Mouse (Mus musculus): ENCODE data around the gene Mpp6. TPM values are rescaled to one million over a fixed set of nuclear protein-coding genes. Genes with fewer than 3 reads are reported as not detected.

The Mpp6 gene
- total and polyA plus RNA-seq, 3 experiments: 13.2 to 67.6 (median 61.7) TPM

DNA sequence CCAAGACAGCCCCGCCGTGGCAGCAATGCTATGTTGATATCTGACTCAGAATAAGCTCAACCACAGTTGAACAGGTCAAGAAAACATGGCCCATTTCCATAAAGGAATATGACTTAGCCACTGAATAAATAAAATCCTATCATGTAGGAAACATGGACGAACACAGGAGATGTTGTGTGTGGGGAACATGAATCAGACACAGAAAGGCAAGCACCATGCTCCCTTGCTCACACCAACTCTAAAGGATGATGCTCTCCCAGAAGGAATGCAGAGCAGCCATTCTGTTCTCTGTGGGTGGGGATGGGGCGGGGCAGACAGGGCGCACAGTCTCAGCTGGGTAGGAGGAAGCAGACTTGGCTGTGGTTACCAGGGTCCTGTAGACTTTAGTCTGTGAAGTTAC, 115.2 kb downstream of the Mpp6 start:
- intact Hi-C loops (cut with DNase I): no loop called here
- Histone ChIP-seq H3K4me1 (ENCODE audit: control insufficient read depth, insufficient read depth, low read length) (no peaks in the 10 kb centered on the region), H3K27ac (no peak overlapping the region), H3K36me3 (ENCODE audit: control insufficient read depth, insufficient read depth, low read length) (no peaks in the 10 kb centered on the region), H3K27me3 (ENCODE audit: control insufficient read depth, insufficient read depth, low read length) (no peaks in the 10 kb centered on the region), H3K4me3 (no peak overlapping the region), H3K9ac (ENCODE audit: low read depth, low read length) (no peak overlapping the region), H3K79me2 (replicated peaks; ENCODE audit: control insufficient read depth, insufficient read depth, low read length) (no peaks in the 10 kb centered on the region)
- TF ChIP-seq EP300 (IDR thresholded peaks at IDR 0.05; ENCODE audit: insufficient read depth, low read depth, low read length) (no peak), CTCF (IDR thresholded peaks at IDR 0.05) (no peak), POLR2A (IDR thresholded peaks at IDR 0.05; ENCODE audit: insufficient read depth, low read depth, low read length) (no peak)
- WGBS: 80% methylated on average over 5 of the region's 5 CpGs
- DNase-seq: no peak

DNA sequence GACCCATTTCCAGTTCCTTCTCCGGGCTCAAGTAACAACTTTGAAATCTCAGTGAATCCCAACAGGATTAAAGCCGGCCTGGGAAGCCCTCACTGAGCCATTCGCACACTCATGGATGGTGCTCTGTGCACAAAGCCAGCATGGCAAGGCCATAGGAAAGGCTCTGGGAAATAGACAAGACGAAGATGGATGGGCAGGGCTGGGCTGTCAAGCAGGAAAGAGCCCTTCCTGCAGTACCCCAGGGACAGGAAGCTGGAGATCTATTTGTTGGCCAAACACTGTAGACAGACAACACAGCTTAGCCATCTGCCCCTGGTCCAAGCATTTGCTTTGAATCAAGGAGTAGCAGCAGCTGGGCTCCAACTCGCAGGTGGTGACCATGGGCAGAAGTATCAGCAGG, 118.1 kb downstream of the Mpp6 start:
- Histone ChIP-seq H3K9ac (ENCODE audit: low read depth, low read length) (no peak overlapping the region), H3K27ac (no peak overlapping the region), H3K4me3 (no peak overlapping the region), H3K4me1 (ENCODE audit: control insufficient read depth, insufficient read depth, low read length) (no peaks in the 10 kb centered on the region), H3K27me3 (ENCODE audit: control insufficient read depth, insufficient read depth, low read length) (no peaks in the 10 kb centered on the region), H3K79me2 (replicated peaks; ENCODE audit: control insufficient read depth, insufficient read depth, low read length) (no peaks in the 10 kb centered on the region), H3K36me3 (ENCODE audit: control insufficient read depth, insufficient read depth, low read length) (no peaks in the 10 kb centered on the region)
- no peak for DNase-seq
- TF ChIP-seq POLR2A (IDR thresholded peaks at IDR 0.05; ENCODE audit: insufficient read depth, low read depth, low read length) (no peak), EP300 (IDR thresholded peaks at IDR 0.05; ENCODE audit: insufficient read depth, low read depth, low read length) (no peak), CTCF (IDR thresholded peaks at IDR 0.05) (no peak)
- 72% methylated on average over 5 of the region's 5 CpGs for WGBS
- intact Hi-C loops (cut with DNase I): no loop called here

- 91% methylated on average over 5 of the region's 5 CpGs for WGBS
These were observed 121.2 kb downstream of the Mpp6 start for GRCm38 (mm10) chr6:50231288-50231687.

GRCm38 (mm10) chr6:50232984-50233383, 122.9 kb downstream of the Mpp6 start:
- WGBS: 37% methylated on average over 1 of the region's 1 CpGs
- no peaks in the 10 kb centered on the region for H3K4me1 ChIP-seq (ENCODE audit: control insufficient read depth, insufficient read depth, low read length)
- TF ChIP-seq POLR2A (IDR thresholded peaks at IDR 0.05; ENCODE audit: insufficient read depth, low read depth, low read length) (no peak), CTCF (IDR thresholded peaks at IDR 0.05) (no peak), EP300 (IDR thresholded peaks at IDR 0.05; ENCODE audit: insufficient read depth, low read depth, low read length) (no peak)
- no peaks in the 10 kb centered on the region for H3K36me3 ChIP-seq (ENCODE audit: control insufficient read depth, insufficient read depth, low read length)
- H3K79me2 ChIP-seq (replicated peaks; ENCODE audit: control insufficient read depth, insufficient read depth, low read length): no peaks in the 10 kb centered on the region
- no peak overlapping the region for H3K9ac ChIP-seq (ENCODE audit: low read depth, low read length)
- H3K4me3 ChIP-seq: no peak overlapping the region
- H3K27ac ChIP-seq: no peak overlapping the region
- intact Hi-C loops (cut with DNase I): no loop called here
- no peak for DNase-seq
- no peaks in the 10 kb centered on the region for H3K27me3 ChIP-seq (ENCODE audit: control insufficient read depth, insufficient read depth, low read length)

More at GRCm38 (mm10) chr6:50231288-50231687, 121.2 kb downstream of the Mpp6 start:
- intact Hi-C loops (cut with DNase I): no loop called here
- Histone ChIP-seq H3K79me2 (replicated peaks; ENCODE audit: control insufficient read depth, insufficient read depth, low read length) (no peaks in the 10 kb centered on the region), H3K36me3 (ENCODE audit: control insufficient read depth, insufficient read depth, low read length) (no peaks in the 10 kb centered on the region), H3K4me3 (no peak overlapping the region), H3K4me1 (ENCODE audit: control insufficient read depth, insufficient read depth, low read length) (no peaks in the 10 kb centered on the region), H3K27me3 (ENCODE audit: control insufficient read depth, insufficient read depth, low read length) (no peaks in the 10 kb centered on the region), H3K9ac (ENCODE audit: low read depth, low read length) (no peak overlapping the region), H3K27ac (no peak overlapping the region)
- no peak for DNase-seq
- no peak for TF ChIP-seq EP300 (IDR thresholded peaks at IDR 0.05; ENCODE audit: insufficient read depth, low read depth, low read length)
- no peak for TF ChIP-seq CTCF (IDR thresholded peaks at IDR 0.05)
- TF ChIP-seq POLR2A (IDR thresholded peaks at IDR 0.05; ENCODE audit: insufficient read depth, low read depth, low read length): no peak

DNA sequence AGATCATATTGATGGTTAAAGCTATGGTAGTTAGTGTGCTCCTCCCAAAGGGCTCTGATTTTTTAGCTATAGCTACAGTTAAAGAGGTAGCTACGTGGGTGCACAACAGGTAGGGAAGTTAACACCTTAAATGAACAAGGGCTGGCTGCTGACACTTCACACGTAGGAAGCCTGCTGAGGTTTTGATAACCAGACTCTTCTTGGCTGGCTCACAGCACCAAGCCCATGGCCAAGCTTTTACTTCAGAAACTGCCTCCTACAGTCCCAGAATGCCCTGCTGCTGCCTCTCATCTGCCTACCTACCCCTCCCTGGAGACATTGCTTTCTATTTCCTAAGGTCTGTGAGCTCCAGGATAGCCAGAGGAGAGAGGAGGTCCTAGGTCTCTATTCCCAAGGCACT, 127.9 kb downstream of the Mpp6 start:
- Histone ChIP-seq H3K27ac (no peak overlapping the region), H3K27me3 (ENCODE audit: control insufficient read depth, insufficient read depth, low read length) (no peaks in the 10 kb centered on the region), H3K9ac (ENCODE audit: low read depth, low read length) (no peak overlapping the region), H3K79me2 (replicated peaks; ENCODE audit: control insufficient read depth, insufficient read depth, low read length) (no peaks in the 10 kb centered on the region), H3K4me1 (ENCODE audit: control insufficient read depth, insufficient read depth, low read length) (no peaks in the 10 kb centered on the region), H3K4me3 (no peak overlapping the region), H3K36me3 (ENCODE audit: control insufficient read depth, insufficient read depth, low read length) (no peaks in the 10 kb centered on the region)
- TF ChIP-seq EP300 (IDR thresholded peaks at IDR 0.05; ENCODE audit: insufficient read depth, low read depth, low read length) (no peak), POLR2A (IDR thresholded peaks at IDR 0.05; ENCODE audit: insufficient read depth, low read depth, low read length) (no peak), CTCF (IDR thresholded peaks at IDR 0.05) (no peak)
- intact Hi-C loops (cut with DNase I): no loop called here
- no peak for DNase-seq
- 45% methylated on average over 2 of the region's 2 CpGs for WGBS

DNA sequence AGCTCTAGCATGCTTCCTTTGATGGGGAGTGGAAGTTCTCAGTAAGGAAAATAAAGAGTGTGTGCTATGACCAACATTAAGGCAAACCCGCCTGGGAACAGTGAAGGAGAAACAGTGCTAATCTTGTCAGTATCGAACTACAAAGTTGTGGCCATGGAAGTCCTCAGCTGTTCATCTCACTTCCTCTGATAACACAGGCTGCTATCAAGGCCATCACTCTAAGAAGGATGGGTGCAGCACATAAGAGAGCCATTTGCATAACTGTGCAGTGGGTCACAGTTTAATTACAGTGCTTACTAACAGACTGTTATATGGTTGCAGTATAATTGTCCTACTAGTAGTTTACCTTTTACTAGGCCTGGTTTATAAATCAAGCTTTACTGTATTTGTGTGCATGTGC, 129.9 kb downstream of the Mpp6 start:
- no peaks in the 10 kb centered on the region for H3K27me3 ChIP-seq (ENCODE audit: control insufficient read depth, insufficient read depth, low read length)
- no peak overlapping the region for H3K27ac ChIP-seq
- H3K36me3 ChIP-seq (ENCODE audit: control insufficient read depth, insufficient read depth, low read length): no peaks in the 10 kb centered on the region
- DNase-seq: no peak
- no peaks in the 10 kb centered on the region for H3K79me2 ChIP-seq (replicated peaks; ENCODE audit: control insufficient read depth, insufficient read depth, low read length)
- TF ChIP-seq EP300 (IDR thresholded peaks at IDR 0.05; ENCODE audit: insufficient read depth, low read depth, low read length): no peak
- no peak for TF ChIP-seq POLR2A (IDR thresholded peaks at IDR 0.05; ENCODE audit: insufficient read depth, low read depth, low read length)
- no peak for TF ChIP-seq CTCF (IDR thresholded peaks at IDR 0.05)
- H3K4me1 ChIP-seq (ENCODE audit: control insufficient read depth, insufficient read depth, low read length): no peaks in the 10 kb centered on the region
- H3K4me3 ChIP-seq: no peak overlapping the region
- 83% methylated on average over 2 of the region's 2 CpGs for WGBS
- intact Hi-C loops (cut with DNase I): no loop called here
- no peak overlapping the region for H3K9ac ChIP-seq (ENCODE audit: low read depth, low read length)
